Mouse (Mus musculus): ENCODE results near the gene Map3k1. TPM values are rescaled to one million over a fixed set of nuclear protein-coding genes. Genes with fewer than 3 reads are reported as not detected.
"Not testable (repeated sequence)": the region's sequence is repeated elsewhere in the genome, so short reads cannot be mapped to it uniquely, and the experiment has no call there.

Gene Map3k1
- polyA plus RNA-seq, 1 experiment from 2014 or later, result 42.7 TPM

- no peak for DNase-seq (ENCODE audit: low spot score)
Observed at GRCm38 (mm10) chr13:111744233-111745000, 64.4 kb downstream of the Map3k1 start.

GRCm38 (mm10) chr13:111741991-111742615, 66.7 kb downstream of the Map3k1 start:
- peak; percentile 81 for DNase-seq (ENCODE audit: low spot score)

- DNase-seq (ENCODE audit: low spot score), result no peak
Observed at GRCm38 (mm10) chr13:111741204-111741990, 67.4 kb downstream of the Map3k1 start.

DNA sequence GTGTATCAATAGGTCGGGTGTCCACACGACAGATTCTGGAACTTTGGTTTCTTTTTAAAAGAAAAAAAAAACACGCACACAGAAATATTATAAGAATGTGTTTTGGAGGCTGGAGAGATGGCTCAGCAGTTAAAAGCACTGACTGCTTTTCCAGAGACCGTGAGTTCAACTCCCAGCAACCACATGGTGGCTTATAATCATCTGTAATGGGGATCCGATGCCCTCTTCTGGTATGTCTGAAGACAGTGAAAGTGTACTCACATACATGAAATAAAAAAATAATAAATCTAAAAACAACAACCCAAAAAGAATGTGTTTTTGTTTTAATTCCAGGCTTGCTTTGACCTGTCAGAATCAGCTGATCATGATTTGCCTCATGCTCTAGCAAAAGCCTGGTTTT, 81.9 kb downstream of the Map3k1 start:
- DNase-seq (ENCODE audit: low spot score), result no peak

- DNase-seq (ENCODE audit: low spot score), result peak; percentile 99
Observed at GRCm38 (mm10) chr13:111725165-111726077, 83.4 kb downstream of the Map3k1 start.

DNA sequence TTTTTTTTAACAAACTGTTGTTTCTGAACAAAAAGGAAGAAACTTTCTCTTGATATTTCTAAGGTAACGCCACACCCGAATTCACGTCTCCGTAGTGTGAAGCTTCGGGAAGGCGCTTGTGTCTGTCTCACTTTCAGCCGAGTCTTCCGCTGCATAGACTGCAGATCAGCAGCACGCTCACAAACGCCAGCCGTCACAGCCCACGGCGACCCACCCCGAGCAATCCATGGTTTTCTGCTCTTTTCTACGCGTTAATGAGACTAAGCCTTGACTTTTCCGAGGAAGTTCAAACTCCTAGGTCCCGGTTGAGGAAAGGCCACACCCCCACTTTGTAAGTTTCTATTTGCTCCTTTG, 84.0 kb downstream of the Map3k1 start:
- no peak for DNase-seq (ENCODE audit: low spot score)

- no peak for DNase-seq (ENCODE audit: low spot score)
Observed at GRCm38 (mm10) chr13:111719726-111720125, 89.1 kb downstream of the Map3k1 start.

DNA sequence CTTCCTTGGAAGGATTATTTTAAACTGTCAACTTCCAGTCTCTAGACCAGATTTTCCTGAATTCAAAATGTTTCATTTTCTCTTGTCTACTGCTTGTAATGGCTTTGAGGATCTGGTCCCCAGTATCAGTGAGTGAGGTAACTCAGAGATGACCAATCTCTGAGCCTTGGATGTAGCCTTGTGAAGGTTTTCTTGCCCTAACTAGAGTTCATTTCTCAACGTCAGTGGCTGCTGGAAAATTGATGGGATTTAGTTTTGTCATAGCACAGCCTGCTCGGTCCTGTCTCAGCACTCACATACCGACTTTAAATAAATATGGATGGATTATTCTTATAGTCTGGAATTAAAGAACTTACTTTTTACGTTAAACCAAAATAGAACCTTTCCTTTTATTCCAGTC, 98.3 kb downstream of the Map3k1 start:
- DNase-seq (ENCODE audit: low spot score), result no peak

- DNase-seq (ENCODE audit: low spot score), result not testable (repeated sequence)
Observed at GRCm38 (mm10) chr13:111703952-111704351, 104.8 kb downstream of the Map3k1 start.

DNA sequence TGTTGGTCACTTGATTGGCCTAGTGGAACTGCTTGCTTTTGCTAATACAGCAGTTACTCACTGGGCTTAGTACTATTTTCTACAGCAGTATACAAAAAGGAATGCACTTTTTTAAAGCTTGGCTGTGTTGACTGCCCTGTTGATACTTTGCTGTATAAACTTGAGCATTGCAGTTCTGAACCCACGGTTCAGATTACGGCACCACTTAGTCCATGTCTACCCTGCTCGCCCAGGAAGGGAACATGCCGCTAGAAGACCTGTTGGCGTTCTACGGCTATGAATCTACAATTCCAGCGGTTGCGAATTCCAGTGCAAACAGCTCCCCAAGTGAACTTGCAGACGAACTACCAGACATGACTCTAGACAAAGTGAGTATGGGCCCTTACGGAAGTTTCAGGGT, 105.4 kb downstream of the Map3k1 start:
- no peak for DNase-seq (ENCODE audit: low spot score)

Other genes starting within 250 kb of the Map3k1 start
- not detected in 2 replicates for gene Gm10198, start 216.2 kb downstream of the Map3k1 start, polyA plus RNA-seq (2015; fragmentation: Nextera tagmentation; extraction: Ambion mirVana)
- gene Mier3, start 128.0 kb downstream of the Map3k1 start, polyA plus RNA-seq (2015; fragmentation: Nextera tagmentation; extraction: Ambion mirVana), result 14.2 and 15.2 TPM in 2 replicates

Data from thymus, postnatal 0 days (tissue).